Mouse (Mus musculus): ENCODE measurements around the gene Fbxw7. TPM values are rescaled to one million over a fixed set of nuclear protein-coding genes. Genes with fewer than 3 reads are reported as not detected.
A peak's percentile ranks its signal among the peaks of the same experiment; 100 is the strongest.
"Not testable (repeated sequence)": the region's sequence is repeated elsewhere in the genome, so short reads cannot be mapped to it uniquely, and the experiment has no call there.

Gene Fbxw7
- total RNA-seq, 2 experiments from 2014 or later, result 59.8 to 61.5 TPM

DNA sequence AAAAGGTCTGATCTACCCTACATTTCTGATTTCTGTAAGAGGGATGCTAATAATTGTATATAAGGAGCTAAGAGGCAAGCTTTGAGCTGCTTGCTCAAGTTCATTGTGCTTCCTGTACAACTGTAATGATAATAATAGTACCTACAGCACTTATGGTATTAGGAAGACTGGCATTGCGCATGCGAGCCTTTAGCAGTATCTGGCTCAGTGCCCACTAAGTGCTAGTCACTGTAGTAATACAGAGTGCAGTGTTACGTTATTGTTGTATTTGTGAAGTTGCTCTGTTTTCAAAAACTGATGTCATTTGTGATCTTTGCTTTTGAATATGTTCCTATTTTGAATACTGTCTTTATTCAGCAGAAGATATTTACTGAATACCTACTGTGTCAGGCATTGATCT, 11.3 kb downstream of the Fbxw7 start:
- intact Hi-C loops (cut with DNase I), result no loop called here
- DNase-seq, result peak; percentile 38 to 53

DNA sequence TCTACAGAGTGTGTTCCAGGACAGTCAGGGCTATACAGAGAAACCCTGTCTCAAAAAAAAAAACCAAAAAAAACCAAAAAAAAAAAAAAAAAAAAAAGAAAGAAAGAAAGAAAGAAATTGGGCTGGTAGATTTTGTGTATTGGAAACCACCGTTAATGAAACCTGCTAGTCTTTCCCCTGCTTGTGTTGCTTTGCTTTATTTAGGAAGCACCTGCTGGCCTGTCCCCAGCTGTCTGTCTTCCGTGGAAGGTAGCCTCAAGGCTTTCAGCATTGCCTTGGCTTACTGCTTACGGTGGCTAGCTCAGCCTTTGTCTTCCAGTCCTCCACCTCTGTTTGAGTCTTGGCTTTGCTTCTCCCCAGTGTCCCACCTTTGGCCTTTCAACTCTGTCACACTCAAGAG, 11.9 kb downstream of the Fbxw7 start:
- no peak for DNase-seq
- intact Hi-C loops (cut with DNase I), result no loop called here

DNA sequence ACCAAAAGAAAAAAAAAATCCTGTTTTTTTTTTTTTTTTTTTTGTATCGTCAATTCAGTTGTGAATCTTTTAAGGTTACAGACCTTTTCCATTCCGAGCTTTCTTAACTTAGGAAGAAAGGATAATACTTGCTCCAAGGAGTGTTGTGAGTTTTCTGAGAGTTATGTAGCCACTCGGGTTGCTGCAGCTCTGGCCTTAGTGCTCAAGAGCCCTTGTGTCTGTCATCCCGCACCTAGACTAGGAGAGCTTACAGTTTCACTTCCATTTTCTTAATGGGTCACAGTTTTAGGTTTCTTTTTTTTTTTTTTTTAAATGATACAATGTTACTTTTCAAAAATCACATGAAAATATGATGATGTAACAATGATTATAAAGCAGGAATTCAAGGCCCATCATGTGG, 12.5 kb downstream of the Fbxw7 start:
- DNase-seq, result no peak
- intact Hi-C loops (cut with DNase I), result no loop called here

DNA sequence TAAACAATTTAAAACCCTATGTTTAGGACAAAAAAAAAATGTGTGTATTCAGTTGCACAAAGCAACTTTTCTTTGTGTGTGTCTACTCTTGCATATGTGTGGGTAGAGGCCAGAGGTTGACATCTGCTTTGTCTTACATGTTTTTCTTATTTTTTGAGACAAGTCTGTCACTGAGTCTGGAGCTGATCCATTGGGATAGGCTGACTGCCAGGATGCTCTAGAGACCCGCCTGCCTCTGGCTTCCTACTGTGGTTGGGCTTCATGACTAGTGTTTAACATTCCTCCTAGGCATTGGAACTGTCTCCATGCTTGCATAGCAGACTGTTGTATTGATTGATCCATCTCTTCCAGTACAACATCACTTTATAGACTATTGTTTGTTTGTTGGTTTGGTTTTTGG, 14.3 kb downstream of the Fbxw7 start:
- no peak for DNase-seq
- intact Hi-C loops (cut with DNase I), result no loop called here

DNA sequence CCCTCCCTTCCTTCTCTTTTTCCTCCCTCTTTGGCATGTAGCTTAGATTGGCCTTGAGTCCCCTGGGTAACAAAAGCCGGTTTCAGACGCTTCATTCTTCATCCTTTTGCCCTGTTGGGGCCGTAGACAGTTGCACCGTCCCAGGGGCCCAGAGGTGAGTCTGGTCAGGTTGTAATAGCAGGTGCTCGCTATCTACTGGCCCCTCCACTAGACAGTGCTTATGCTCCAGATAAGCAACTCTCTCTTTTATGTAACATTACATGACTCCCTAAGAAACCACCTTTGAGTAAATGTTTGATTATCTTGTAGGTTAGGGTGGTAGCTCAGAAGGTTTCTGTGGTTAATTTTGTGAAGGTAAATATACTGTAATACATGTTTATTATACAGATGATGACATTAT, 21.0 kb downstream of the Fbxw7 start:
- intact Hi-C loops (cut with DNase I), result no loop called here
- DNase-seq, result no peak

DNA sequence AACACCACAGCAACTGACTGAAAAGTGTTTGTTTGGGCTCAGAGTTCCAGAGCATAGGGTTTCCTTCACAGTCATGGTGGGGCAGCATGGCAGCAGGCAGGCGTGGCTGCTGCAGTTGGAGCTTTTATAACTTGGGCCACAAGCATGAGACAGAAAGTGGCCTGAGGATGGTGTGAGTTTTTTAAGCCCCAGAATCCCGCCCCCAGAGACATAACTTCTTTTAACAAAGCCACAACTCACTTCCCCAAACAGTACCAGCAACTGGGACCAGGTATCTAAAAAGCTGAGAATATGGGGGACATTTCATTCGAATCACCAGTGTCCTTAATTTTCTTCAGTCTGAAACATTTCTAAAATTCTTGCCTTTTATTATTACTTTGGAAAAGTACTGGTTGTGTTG, 22.9 kb downstream of the Fbxw7 start:
- no peak for DNase-seq
- intact Hi-C loops (cut with DNase I), result no loop called here

DNA sequence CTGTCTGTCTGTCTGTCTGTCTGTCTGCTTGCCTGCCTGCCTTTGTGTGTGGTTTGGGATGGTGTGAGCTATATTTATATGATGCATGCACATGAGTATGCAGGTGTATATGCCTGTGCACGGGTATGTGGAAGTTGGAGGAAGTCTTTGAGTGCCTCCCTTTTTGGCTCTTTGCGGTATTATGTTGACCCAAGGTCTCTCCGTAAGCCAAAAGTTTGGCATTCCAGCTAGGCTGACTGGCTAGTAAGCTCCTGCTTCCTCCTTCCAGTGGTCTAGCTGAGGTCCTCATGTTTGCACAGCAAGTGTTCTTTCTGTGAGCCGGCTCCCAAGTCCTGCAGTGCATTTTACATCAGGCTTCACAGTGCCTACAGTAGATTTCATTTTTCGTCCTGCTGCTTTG, 24.4 kb downstream of the Fbxw7 start:
- intact Hi-C loops (cut with DNase I), result no loop called here
- no peak for DNase-seq

DNA sequence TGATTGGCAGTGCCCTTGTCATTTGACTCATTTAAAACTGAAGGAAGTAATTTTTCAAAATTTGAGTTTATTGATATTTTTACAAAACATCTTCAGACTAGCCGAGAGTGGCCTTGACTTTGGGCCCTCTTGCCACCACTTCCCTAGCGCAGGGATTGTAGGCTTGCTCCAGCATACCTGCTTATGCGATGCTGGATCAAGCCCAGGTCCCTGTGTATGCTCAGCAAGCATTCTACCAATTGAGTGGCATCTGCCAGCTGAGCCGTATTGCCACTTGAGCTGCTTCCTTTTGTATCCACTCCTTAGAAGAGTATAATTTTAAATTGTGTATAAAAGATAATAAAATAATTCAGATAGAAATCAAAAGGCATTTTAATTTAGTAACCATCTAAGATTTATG, 26.2 kb downstream of the Fbxw7 start:
- DNase-seq, result no peak
- intact Hi-C loops (cut with DNase I), result no loop called here

DNA sequence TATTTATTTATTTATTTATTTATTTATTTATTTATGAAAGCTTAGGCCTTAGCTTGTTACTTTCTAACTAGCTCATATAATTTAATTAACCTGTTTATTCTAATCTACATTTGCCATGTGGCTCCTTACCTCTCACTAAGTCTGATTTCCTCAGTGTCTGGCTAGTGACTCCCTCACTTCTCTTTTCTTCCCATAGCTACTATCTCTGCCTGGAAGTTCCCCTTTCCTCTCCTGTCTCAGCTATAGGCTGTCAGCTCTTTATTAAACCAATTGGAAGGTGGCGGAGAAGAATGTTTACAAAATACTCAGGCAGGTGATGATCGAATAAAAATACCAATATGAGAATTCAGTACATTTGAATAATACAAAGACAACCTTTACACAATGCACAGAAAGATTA, 27.7 kb downstream of the Fbxw7 start:
- DNase-seq, result no peak
- intact Hi-C loops (cut with DNase I), result loop anchor here (1.0 to 2.0 kb wide), 2 partner anchors 150 to 226 kb away; no protein-coding TSS in a partner anchor

DNA sequence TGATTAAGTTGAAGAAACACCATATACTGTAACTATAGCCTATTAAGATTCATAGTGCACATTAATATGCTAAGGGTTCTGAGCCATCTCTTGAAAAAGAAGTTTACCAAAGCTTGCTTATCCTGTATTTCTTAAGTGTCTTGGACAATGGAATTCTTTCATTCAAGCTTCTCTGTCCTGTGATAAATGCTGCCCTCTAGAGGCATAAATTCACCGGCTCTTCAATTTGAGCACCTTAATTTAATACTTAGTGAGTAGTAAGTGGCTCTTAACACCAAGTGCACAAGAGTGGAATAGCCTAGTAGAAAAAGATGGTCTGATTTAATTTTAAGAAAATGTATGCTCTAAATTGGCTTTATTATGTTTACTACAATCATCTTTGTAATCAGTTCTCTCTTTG, 28.5 kb downstream of the Fbxw7 start:
- peak; percentile 75 to 83 for DNase-seq
- intact Hi-C loops (cut with DNase I), result loop anchor here (1.0 to 2.0 kb wide), 2 partner anchors 151 to 227 kb away; no protein-coding TSS in a partner anchor

DNA sequence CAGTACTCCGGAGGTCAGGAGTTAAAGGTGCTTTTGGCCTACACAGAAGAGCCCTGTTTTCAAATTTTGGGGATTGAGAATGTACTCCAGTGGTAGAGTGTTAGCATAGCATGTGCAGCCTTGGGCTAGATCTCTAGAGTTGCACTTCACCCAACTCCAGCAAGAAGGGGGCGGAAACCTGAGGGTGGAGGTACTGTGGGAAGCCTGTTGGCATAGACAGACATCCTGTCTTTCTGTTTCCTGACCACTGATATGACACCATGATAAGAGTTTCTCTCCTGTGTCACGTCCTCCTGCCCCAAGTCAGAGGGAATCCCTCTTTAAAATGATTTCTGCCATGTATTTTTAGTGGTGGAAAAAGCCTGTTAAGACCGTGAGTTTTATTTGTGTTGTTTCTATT, 33.7 kb downstream of the Fbxw7 start:
- intact Hi-C loops (cut with DNase I), result no loop called here
- no peak for DNase-seq

DNA sequence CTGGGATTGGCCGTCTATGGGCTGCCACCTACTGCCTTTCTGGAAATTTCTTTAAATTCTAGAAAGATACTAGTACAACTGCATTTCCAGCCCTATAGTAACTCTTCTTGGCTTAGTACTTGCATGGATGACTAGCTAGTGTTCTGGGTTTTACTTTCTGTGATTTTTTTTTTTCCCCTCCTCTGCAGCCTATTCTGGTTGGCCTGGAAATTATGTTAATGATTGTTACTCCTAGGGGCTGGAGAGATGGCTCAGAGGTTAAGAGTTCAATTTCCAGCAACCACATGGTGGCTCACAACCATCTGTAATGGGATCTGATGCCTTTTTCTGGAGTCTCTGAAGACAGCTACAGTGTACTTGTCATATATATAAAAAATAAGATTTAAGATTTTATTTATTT, 35.4 kb downstream of the Fbxw7 start:
- intact Hi-C loops (cut with DNase I), result no loop called here
- no peak for DNase-seq

DNA sequence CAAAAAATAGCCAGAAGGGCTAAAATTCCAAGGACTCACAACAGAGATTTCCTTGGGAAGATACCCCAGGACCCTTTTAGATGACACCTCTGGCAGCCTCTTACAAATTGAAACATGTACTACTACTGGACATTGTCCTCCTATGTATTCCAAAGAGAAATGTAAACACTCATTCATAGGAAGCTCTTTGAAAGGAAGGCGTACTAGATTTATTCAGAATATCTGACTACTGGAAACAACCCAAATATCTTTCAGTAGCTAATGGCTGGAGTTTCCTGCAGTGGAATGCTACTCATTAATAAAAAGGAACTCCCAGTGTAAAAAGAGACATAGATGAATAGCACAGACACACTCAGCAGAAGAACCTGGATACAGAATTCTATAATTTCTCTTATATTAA, 36.7 kb downstream of the Fbxw7 start:
- intact Hi-C loops (cut with DNase I), result no loop called here
- no peak for DNase-seq

DNA sequence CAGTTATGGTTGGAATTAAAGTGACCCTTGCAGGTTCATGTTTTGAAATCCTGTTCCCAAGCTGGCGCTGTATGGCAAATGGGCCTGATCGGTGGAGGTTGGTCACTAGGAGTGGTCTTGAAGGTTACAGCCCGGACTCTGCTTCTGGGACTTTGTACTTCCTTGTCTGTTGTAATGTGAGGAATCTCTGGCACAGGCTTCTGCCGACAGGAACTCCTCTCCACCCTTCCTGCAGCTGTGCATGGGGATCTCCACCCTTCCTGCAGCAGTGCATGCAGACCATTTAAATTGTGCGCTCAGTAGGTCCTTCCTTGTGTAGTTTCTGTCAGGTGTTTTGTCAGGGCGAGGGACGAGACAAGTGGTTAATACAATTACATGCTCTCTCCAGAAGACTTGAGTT, 37.8 kb downstream of the Fbxw7 start:
- intact Hi-C loops (cut with DNase I), result no loop called here
- peak; percentile 66 to 69 for DNase-seq

DNA sequence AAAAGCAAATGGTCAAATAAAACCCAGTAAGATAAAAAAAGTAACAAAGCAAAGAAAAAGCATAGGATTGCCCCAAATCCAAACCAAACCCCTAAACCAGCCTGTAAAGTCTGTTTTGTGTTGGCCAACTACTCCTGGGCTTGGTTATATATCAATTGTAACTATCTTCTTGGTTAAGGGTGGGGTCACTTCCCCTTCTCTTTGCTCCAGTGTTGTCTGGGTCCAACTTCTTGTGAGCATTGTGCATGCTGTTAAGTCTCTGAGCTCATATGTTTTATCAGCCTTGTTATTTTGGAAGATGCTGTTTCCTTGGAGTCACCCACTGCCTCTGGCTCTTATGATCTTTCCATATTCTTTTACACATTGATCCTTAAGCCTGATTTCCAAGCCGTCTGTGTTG, 39.4 kb downstream of the Fbxw7 start:
- DNase-seq, result no peak
- intact Hi-C loops (cut with DNase I), result no loop called here

DNA sequence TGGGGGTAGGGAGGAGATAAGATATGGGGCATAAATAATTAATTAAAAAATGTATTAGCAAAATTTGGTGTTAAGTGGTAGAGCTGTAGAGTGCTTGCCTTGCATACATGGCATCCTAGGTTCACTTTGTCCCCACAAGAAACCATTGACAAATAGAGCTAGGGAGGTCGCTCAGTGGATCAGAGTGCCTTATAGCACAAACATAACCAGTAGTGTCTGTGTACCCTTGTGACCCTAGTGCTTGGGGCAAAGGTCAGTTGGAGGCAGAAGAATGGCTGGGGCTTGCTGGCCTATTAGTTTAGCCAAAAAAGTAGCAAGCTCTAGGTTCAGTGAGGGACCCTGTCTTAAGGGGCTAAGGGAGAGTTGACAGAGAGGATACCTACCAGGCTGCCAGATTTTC, 45.6 kb downstream of the Fbxw7 start:
- intact Hi-C loops (cut with DNase I), result no loop called here
- no peak for DNase-seq

DNA sequence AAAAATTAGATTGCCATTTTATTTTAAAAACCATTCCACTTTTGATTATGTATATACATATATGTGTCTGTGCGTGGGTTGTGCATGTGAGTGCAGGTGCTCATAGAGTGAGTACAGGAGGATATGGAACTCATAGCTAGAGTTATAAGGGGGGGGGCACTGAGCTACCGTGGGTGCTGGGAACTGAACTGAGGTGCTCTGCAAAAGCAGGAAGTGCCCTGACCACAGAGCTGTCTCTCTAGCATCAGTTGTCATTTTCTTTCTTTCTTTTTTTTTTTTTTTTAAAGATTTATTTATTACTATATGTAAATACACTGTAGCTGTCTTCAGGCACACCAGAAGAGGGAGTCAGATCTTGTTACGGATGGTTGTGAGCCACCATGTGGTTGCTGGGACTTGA, 46.7 kb downstream of the Fbxw7 start:
- DNase-seq; intact Hi-C loops (cut with DNase I): not testable (repeated sequence)

DNA sequence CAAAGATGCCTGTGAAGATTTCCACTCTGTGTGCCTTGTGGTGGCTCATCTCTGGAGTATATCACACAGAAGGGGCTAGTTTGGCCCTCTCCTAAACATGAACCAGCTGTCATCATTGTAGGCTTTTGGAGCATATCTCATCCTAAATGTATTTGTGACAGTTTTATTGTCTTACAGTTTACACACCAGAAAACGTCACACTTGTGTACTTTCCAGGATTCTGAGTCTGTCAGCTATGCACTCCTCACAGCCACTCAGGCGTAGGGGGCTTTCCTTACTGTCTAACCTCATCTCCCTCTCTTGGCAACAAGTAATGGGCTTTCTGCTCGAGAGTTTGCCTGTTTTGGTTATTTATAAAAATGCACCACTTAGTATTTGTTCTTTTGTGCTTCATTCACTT, 50.6 kb downstream of the Fbxw7 start:
- intact Hi-C loops (cut with DNase I), result no loop called here
- DNase-seq, result no peak

DNA sequence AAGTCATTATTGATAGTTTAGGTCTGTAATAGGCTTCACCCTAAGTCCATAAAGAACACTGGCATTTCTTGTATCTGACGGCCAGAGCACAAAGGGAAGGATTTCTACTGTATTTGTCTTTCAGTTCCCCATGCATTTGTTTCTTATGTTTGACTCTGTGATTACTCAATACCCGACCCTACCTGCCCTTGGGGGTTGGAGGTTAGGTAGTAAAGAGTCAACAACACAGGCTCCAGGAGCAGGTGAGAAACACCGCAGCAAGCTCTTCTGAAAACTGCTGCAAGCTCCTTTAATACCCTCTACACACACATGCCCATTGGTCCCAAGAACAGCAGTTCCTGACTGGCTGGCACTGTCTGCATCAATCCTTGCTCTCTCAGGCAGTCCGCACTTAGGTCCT, 51.8 kb downstream of the Fbxw7 start:
- intact Hi-C loops (cut with DNase I), result no loop called here
- no peak for DNase-seq

DNA sequence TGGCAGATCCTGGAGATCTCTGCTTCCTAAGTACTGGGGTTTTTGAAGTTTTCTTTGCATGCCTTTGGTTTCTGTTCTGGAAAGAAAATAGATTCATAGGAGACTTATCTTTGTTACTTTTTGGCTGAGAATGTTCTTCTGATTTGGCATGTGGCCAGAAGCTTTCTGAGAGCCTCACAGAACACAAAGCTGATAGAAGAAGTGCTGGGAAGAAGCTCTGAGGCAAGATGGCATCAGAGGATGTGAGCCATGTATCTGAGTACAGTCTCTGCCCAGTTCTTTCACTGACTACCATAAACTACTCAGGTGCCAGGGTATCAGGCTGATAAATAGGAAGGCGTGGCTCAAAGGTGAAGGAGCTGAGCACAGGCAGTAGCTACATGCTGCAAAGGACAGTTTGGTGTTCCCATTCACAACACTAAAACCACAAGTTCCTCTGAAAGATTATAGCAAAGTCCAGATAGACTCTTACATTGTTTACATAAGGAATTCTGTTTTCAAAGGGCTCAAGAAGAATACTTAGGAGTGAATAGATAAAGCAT, 52.4 kb downstream of the Fbxw7 start:
- intact Hi-C loops (cut with DNase I), result no loop called here

DNA sequence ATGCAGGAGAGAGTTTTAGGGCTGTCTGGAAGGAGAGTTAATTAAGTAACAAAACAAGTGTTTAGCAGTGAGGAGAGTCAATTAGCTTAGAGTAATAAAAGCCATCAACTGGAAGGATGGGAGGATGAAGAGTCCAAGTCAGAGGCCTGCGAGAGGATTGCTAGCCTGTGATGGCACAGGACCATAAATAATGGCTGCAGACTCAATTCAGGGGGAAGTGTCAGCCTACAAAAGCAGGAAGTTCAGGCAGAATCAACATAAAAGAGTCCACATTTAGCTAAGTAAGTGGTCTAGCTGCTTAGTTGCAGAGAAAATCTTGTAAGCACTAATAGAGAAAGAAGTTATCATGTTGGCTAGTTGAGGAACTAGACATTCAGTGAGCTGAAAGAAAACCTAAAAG, 52.9 kb downstream of the Fbxw7 start:
- no peak for DNase-seq
- intact Hi-C loops (cut with DNase I), result no loop called here

More for the DNA sequence above, 52.4 kb downstream of the Fbxw7 start:
- DNase-seq, result no peak

DNA sequence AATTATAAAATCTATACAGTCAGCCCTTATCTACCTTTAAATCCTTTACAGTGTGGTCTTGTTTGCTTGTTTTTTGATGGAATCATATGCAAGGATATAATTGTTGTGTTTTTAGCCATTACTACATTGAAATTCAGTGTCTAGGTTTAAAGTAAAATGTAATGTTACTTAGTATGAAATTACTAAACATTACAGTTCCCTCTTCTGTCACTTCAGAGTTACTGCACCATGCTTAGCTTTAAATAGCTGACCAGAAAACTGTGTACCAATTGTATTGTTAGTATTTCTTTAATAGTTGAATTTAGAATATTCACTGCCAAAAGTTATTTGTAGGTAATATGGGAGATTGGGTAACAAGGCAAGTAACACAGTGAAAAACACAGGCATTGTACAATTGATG, 55.1 kb downstream of the Fbxw7 start:
- intact Hi-C loops (cut with DNase I), result no loop called here
- no peak for DNase-seq

DNA sequence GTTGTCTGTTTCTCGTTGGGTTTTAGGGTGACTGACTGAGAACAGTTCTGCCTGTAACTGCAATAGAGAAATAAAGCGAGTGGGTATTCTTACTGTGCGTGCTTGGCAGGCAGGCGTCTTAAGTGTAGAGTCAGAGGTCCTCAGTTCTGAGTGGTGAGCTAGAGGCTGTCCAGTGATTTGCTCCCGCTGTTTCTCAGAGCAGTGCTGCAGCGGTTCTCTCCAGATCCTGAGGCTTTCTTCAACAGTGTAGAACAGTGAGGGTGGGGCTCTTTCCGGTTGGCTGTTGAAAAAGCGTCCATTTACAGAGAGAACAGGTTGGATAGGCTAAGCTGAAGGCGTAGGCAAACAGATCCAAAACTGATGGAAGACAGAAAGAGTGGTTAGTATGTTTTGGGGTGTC, 60.2 kb downstream of the Fbxw7 start:
- intact Hi-C loops (cut with DNase I), result no loop called here

DNA sequence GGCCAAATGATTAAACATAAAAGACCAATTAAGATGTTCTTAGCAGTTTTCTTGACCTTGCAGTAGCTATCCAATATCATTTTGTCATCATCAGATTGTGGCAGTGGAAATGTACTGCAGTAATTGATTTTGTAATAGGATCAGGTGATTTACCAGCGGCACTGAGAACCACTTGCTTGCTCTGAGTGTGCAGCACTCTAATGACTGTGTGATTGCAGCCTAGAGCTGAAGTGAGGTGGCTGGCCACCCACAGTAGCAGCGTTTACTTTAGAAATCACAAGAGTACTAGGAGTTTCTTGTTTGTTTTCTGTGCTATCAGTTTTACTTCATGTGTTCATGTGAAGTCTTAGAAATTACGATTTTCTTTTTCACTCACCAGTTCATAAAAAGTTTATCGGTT, 61.1 kb downstream of the Fbxw7 start:
- intact Hi-C loops (cut with DNase I), result no loop called here
- no peak for DNase-seq

More for the DNA sequence above, 60.2 kb downstream of the Fbxw7 start:
- no peak for DNase-seq
